Mouse (Mus musculus) embryonic facial prominence, embryonic 12.5 days (tissue): ENCODE results near the gene Ptpru. TPM values are rescaled to one million over a fixed set of nuclear protein-coding genes. Genes with fewer than 3 reads are reported as not detected.

Source experiments
- ATAC-seq: fragments of 200-750 bp; cut with Nextera tagmentation; 2 replicates; pipeline ENCODE4 v1.8.0; 2017; ENCODE audit not compliant: insufficient number of reproducible peaks, insufficient read depth, low FRiP score, low TSS enrichment
- H3K27ac ChIP-seq: fragments of 300-500 bp; sonication (generic); 2 replicates; pipeline ENCODE4 v1.5.1; 2016; ENCODE audit warnings: mild to moderate bottlenecking
- H3K27me3 ChIP-seq: fragments of 300-500 bp; sonication (generic); 2 replicates; pipeline ENCODE4 v1.6.1; 2016; ENCODE audit warnings: mild to moderate bottlenecking, moderate library complexity
- H3K36me3 ChIP-seq: fragments of 300-500 bp; sonication (generic); 2 replicates; pipeline ENCODE4 v1.6.1; 2016; ENCODE audit warnings: mild to moderate bottlenecking
- H3K4me1 ChIP-seq: fragments of 300-500 bp; sonication (generic); 2 replicates; pipeline ENCODE4 v1.6.1; 2016
- H3K4me2 ChIP-seq: fragments of 300-500 bp; sonication (generic); replicated peaks from 2 replicates; pipeline ENCODE4 v1.6.1; 2016; ENCODE audit warnings: mild to moderate bottlenecking, moderate library complexity
- H3K4me3 ChIP-seq: fragments of 300-500 bp; sonication (generic); 2 replicates; pipeline ENCODE4 v1.5.1; 2016; ENCODE audit warnings: mild to moderate bottlenecking
- H3K9ac ChIP-seq: fragments of 300-500 bp; sonication (generic); 2 replicates; pipeline ENCODE4 v1.6.1; 2016; ENCODE audit warnings: mild to moderate bottlenecking, moderate library complexity
- H3K9me3 ChIP-seq: fragments of 300-500 bp; sonication (generic); 2 replicates; pipeline ENCODE4 v1.6.1; 2016; ENCODE audit warnings: mild to moderate bottlenecking, moderate library complexity
- WGBS: fragments of 180-500 bp; shearing (Covaris S2); methylation state at CpG from one replicate; pipeline ENCODE4 v1.1.7; 2016; 5-methylcytosine and 5-hydroxymethylcytosine counted together
- polyA plus RNA-seq: library from polyadenylated mRNA; unstranded; fragments of >200 nt; fragmentation: Nextera tagmentation; extraction: Ambion mirVana; gene quantifications from 2 replicates; pipeline ENCODE4 v1.2.1, GENCODE M21; 2016

Ptpru gene
- polyA plus RNA-seq, 1 experiment from 2014 or later, result 38.1 TPM

DNA sequence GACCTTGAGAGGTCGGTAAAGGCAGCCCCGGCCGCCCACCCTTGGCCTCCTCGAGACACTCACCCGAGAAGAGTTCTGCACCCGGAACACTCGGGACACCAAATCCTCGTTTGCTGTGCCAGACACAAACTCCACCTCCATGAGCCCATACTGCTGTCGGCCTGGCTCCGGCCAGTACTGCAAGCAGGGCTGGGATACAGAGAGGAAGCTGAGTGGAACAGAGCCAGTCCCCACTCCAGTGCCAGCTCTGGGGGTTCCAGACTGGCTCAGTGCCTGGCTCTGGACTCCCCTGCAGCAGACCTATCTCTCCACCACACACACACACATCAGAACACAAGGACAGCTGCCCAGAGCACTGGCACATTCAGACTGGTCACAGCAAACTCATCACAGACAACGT is 66.7 kb downstream of the Ptpru start:
- Histone ChIP-seq H3K4me3 (no peak overlapping the region), H3K27me3 (no peaks in the 10 kb centered on the region), H3K4me2 (no peak overlapping the region), H3K9ac (no peak overlapping the region), H3K36me3 (peaks cover 28% of the 10 kb centered on the region; the same call in 1 of the 2 replicates), H3K27ac (no peak overlapping the region), H3K4me1 (no peaks in the 10 kb centered on the region), H3K9me3 (no peaks in the 10 kb centered on the region)
- no peak for ATAC-seq
- WGBS, result 83% methylated on average over 11 of the region's 11 CpGs

- Histone ChIP-seq H3K4me2 (no peak overlapping the region), H3K9ac (no peak overlapping the region), H3K9me3 (no peaks in the 10 kb centered on the region), H3K4me3 (no peak overlapping the region), H3K36me3 (peaks cover 9% of the 10 kb centered on the region; the same call in 1 of the 2 replicates), H3K27ac (no peak overlapping the region), H3K4me1 (0 out of 2 replicates have a peak, but pooled peaks cover 6% of the 10 kb centered on the region), H3K27me3 (no peaks in the 10 kb centered on the region)
- 89% methylated on average over 7 of the region's 7 CpGs for WGBS
- no peak for ATAC-seq
Measured at GRCm38 (mm10) chr4:131763911-131764310, 74.2 kb downstream of the Ptpru start.

DNA sequence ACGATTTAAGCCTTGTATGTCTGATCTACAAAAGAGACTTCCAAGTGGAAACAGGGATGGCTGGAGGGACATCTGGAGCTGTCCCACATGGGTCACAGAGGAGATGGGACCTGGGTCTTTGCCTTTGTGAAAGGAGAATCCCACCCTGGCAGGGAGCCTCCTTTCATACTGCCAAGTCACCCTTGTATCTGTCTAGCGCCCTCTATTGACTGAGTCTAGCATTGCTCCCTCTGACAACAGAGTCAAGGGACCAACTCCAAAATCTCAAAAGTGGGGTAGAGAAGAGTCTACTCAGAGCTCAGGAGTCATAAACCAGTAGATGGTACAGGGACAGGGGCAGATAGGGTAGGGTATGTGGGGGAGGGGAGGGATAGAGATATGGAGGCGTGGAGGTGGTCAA is 74.6 kb downstream of the Ptpru start:
- Histone ChIP-seq H3K27me3 (no peaks in the 10 kb centered on the region), H3K9ac (no peak overlapping the region), H3K27ac (no peak overlapping the region), H3K4me3 (no peak overlapping the region), H3K9me3 (no peaks in the 10 kb centered on the region), H3K4me2 (no peak overlapping the region), H3K36me3 (peaks cover 5% of the 10 kb centered on the region; the same call in 1 of the 2 replicates), H3K4me1 (0 out of 2 replicates have a peak, but pooled peaks cover 6% of the 10 kb centered on the region)
- no peak for ATAC-seq
- WGBS, result 72% methylated on average over 3 of the region's 3 CpGs

DNA sequence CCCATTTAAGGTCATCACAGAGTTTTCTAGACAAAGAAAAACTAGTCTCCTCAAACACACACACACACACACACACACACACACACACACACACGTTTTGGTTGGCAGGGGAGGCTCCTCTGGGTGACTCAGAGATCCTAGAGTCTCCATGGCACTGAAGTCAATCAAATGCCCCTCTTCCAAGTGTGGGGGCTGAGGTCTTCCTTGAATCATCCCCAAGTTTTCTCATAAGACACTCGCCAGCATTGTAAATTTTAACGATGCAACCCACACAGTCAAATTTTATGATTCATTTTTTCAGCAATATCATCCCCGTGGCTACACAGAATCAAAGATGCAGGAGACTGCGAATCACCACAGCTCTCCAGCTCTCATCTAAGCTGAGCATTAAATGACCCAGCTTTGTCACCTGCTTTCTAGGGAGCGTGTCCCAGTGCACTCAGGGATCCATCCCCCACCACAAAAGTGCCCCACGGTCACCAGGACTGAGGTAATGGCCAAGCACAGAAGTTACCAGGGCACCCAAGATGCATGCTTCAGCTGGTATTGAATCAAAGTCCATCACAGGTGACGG is 75.8 kb downstream of the Ptpru start:
- Histone ChIP-seq H3K36me3 (no peaks in the 10 kb centered on the region), H3K27me3 (no peaks in the 10 kb centered on the region), H3K4me3 (no peak overlapping the region), H3K9me3 (no peaks in the 10 kb centered on the region), H3K9ac (no peak overlapping the region), H3K27ac (no peak overlapping the region), H3K4me2 (no peak overlapping the region), H3K4me1 (0 out of 2 replicates have a peak, but pooled peaks cover 6% of the 10 kb centered on the region)
- WGBS, result 83% methylated on average over 8 of the region's 8 CpGs
- ATAC-seq, result no peak

DNA sequence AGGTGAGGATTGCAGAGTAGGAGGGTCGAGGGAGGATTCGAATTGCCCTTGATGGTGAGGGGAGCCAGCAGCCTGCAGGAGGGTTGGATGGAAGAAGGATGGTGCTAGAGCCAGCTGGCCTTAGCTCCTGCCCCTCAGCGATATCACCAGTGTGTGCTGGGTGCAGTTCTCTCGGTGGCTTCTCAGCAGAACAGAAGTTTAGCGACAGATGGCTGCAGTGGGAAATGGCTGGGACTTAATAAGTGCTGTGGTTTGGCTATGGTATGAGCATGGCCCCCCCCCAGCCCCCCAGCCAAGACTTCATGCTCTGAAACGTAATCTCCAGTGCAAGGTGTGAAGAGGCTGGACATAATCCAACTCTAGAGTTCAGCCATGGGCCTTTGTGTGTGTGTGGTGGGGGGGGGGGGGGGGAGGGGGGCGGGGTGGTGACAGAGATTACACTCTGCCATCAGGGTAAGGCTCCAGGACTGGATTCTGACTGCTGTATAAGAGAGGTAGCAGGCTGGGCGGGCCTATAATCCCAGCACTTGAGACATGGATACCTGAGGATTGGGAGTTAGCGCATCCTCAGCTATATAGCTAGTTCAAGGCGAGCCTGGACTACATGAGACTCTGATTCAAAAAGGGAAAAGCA is 85.8 kb downstream of the Ptpru start:
- Histone ChIP-seq H3K9me3 (no peaks in the 10 kb centered on the region), H3K27ac (no peak overlapping the region), H3K4me3 (no peak overlapping the region), H3K4me2 (no peak overlapping the region), H3K27me3 (no peaks in the 10 kb centered on the region), H3K4me1 (no peaks in the 10 kb centered on the region), H3K36me3 (no peaks in the 10 kb centered on the region), H3K9ac (no peak overlapping the region)
- no peak for ATAC-seq
- 69% methylated on average over 9 of the region's 10 CpGs for WGBS

- 68% methylated on average over 7 of the region's 7 CpGs for WGBS
- ATAC-seq, result no peak
- H3K27ac ChIP-seq, result no peak overlapping the region
- no peak overlapping the region for H3K9ac ChIP-seq
- no peaks in the 10 kb centered on the region for H3K27me3 ChIP-seq
- no peak overlapping the region for H3K4me3 ChIP-seq
- H3K4me1 ChIP-seq, result no peaks in the 10 kb centered on the region
- H3K9me3 ChIP-seq, result no peaks in the 10 kb centered on the region
- H3K36me3 ChIP-seq, result no peaks in the 10 kb centered on the region
- no peak overlapping the region for H3K4me2 ChIP-seq
Measured at GRCm38 (mm10) chr4:131751561-131751960, 86.5 kb downstream of the Ptpru start.

GRCm38 (mm10) chr4:131749802-131750201 is 88.3 kb downstream of the Ptpru start:
- H3K27me3 ChIP-seq, result no peaks in the 10 kb centered on the region
- no peaks in the 10 kb centered on the region for H3K4me1 ChIP-seq
- no peak overlapping the region for H3K27ac ChIP-seq
- no peaks in the 10 kb centered on the region for H3K36me3 ChIP-seq
- no peak overlapping the region for H3K9ac ChIP-seq
- H3K4me3 ChIP-seq, result no peak overlapping the region
- no peaks in the 10 kb centered on the region for H3K9me3 ChIP-seq
- no peak overlapping the region for H3K4me2 ChIP-seq
- 84% methylated on average over 6 of the region's 6 CpGs for WGBS
- no peak for ATAC-seq

- 77% methylated on average over 5 of the region's 5 CpGs for WGBS
- H3K9ac ChIP-seq, result no peak overlapping the region
- no peak overlapping the region for H3K27ac ChIP-seq
- no peak overlapping the region for H3K4me2 ChIP-seq
- no peak overlapping the region for H3K4me3 ChIP-seq
- H3K27me3 ChIP-seq, result no peaks in the 10 kb centered on the region
- no peaks in the 10 kb centered on the region for H3K36me3 ChIP-seq
- no peak for ATAC-seq
- H3K9me3 ChIP-seq, result no peaks in the 10 kb centered on the region
- H3K4me1 ChIP-seq, result peaks cover 5% of the 10 kb centered on the region; the same call in 1 of the 2 replicates
Measured at GRCm38 (mm10) chr4:131744685-131745043, 93.4 kb downstream of the Ptpru start.

DNA sequence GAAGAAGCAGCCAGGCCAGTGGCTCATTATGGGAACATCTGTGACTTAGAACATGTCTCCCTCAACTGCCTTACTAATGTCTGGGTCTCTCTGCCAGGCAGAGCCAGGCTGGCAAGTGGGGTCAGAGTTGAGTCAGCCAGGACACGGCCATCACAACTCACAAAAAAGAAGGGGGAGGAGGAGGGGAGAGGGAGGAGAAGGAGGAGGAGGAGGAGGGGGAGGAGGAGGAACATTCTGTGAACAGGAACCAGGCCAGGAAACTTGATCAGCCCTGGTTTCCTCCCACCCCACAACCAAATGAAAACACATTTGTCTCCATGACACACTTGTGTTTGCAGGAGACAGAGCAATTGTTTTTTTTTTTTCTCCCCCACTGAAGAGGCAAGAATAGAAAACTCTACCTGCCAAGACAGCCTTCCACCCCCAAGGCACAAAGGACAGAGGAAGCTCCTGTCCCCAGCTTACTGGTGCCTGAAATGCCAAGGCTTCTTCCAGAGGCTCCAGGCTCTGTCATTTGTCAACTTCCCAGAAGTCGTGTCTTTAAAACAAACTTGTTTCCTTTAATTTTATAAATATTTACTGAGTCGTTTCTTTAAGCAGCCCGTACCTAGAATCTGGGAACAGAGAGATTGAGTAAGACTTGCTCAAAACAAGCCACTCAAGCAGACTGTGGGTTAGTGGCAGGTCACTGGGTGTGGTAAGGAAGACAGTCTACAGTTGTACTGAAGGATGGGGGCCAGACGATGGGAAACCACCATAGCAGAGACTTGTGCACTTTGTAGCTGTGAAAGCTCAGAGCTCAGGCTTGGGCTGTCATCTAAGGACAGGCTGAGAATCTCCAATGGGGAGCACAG is 94.0 kb downstream of the Ptpru start:
- H3K9ac ChIP-seq, result no peak overlapping the region
- H3K4me2 ChIP-seq, result no peak overlapping the region
- WGBS, result 31% methylated on average over 5 of the region's 5 CpGs
- no peak for ATAC-seq
- H3K4me1 ChIP-seq, result peaks cover 5% of the 10 kb centered on the region; the same call in 1 of the 2 replicates
- H3K27me3 ChIP-seq, result no peaks in the 10 kb centered on the region
- H3K9me3 ChIP-seq, result no peaks in the 10 kb centered on the region
- 0 out of 2 replicates have a peak overlapping the region, but pooled peaks have one; percentile 7 for H3K27ac ChIP-seq
- no peaks in the 10 kb centered on the region for H3K36me3 ChIP-seq
- H3K4me3 ChIP-seq, result no peak overlapping the region

DNA sequence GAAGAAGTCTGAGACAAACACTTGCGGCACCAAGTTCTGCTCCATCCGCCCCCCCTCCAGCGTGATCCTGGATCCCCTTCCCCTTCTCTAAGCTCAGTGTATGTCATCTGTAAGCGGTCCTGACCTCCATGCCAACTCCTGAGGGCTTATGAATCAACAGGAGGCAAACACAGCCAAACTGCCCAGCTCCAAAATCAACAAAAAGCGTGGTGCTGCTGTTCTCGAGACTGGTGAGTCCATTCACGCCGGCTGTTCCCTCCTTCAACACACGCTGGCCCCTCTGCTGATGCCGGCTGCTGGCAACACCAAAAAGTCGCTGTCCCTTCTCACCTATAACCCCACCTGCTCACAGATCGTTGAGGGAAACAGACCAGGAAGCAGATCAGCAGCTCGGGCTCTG is 95.1 kb downstream of the Ptpru start:
- Histone ChIP-seq H3K4me1 (peaks cover 5% of the 10 kb centered on the region; the same call in 1 of the 2 replicates), H3K9me3 (no peaks in the 10 kb centered on the region), H3K4me2 (no peak overlapping the region), H3K4me3 (no peak overlapping the region), H3K36me3 (no peaks in the 10 kb centered on the region), H3K27me3 (no peaks in the 10 kb centered on the region), H3K9ac (no peak overlapping the region), H3K27ac (no peak overlapping the region)
- 75% methylated on average over 13 of the region's 13 CpGs for WGBS
- no peak for ATAC-seq

- H3K4me3 ChIP-seq, result no peak overlapping the region
- no peaks in the 10 kb centered on the region for H3K27me3 ChIP-seq
- H3K4me2 ChIP-seq, result no peak overlapping the region
- no peaks in the 10 kb centered on the region; the same call in 1 of the 2 replicates for H3K9me3 ChIP-seq
- ATAC-seq, result no peak
- no peak overlapping the region for H3K27ac ChIP-seq
- 79% methylated on average over 5 of the region's 5 CpGs for WGBS
- H3K9ac ChIP-seq, result no peak overlapping the region
- no peaks in the 10 kb centered on the region for H3K36me3 ChIP-seq
- H3K4me1 ChIP-seq, result peaks cover 5% of the 10 kb centered on the region; the same call in 1 of the 2 replicates
Measured at GRCm38 (mm10) chr4:131740621-131741020, 97.5 kb downstream of the Ptpru start.
